Mouse (Mus musculus) olfactory bulb, adult 2 months (tissue): ENCODE data around the gene Grhl3.

Experiments
- CTCF ChIP-seq: fragments of 200-500 bp; IDR thresholded peaks from 2 replicates; pipeline ENCODE4 v1.5.1; 2012; ENCODE audit warnings: low read depth, mild to moderate bottlenecking, low read length, moderate library complexity; ENCODE audit not compliant: insufficient read depth
- POLR2A ChIP-seq: fragments of 200-500 bp; IDR thresholded peaks from 2 replicates; pipeline ENCODE4 v1.6.1; 2012; ENCODE audit warnings: mild to moderate bottlenecking, low read depth, low read length, moderate library complexity; ENCODE audit not compliant: insufficient read depth

- TF ChIP-seq CTCF (no peak), POLR2A (no peak)
Observed at GRCm38 (mm10) chr4:135569201-135569600, 4.2 kb downstream of the Grhl3 start.
